Mouse (Mus musculus) MEL (cell line): ENCODE measurements around the gene Atp8a1. TPM values are rescaled to one million over a fixed set of nuclear protein-coding genes. Genes with fewer than 3 reads are reported as not detected.

Experiments used
- DNase-seq: peaks from one replicate; pipeline ENCODE4 v3.0.0; 2011; ENCODE audit warnings: low read depth, low spot score
- H3K27ac ChIP-seq: 2 replicates; pipeline ENCODE4 v1.5.1; 2012; ENCODE audit warnings: low read depth, mild to moderate bottlenecking, control low read depth, low read length, moderate library complexity; ENCODE audit not compliant: control insufficient read depth
- H3K27me3 ChIP-seq, 2 experiments: fragments of 150-350 bp in 1 of 2; sonication (generic) in 1 of 2; 2 replicates each; pipeline ENCODE4 v1.6.1; 2012; ENCODE audit warnings: low read length in 2 of 2, mild to moderate bottlenecking in 2 of 2, improper control_type of control experiment in 1 of 2, moderate library complexity in 1 of 2; ENCODE audit not compliant: insufficient read depth in 2 of 2, control insufficient read depth in 1 of 2
- H3K36me3 ChIP-seq, 2 experiments: 2 replicates each; pipeline ENCODE4 v1.6.1; 2012 to 2014; ENCODE audit warnings: low read length in 2 of 2, improper control_type of control experiment in 1 of 2, inconsistent platforms in 1 of 2, mild to moderate bottlenecking in 1 of 2; ENCODE audit not compliant: insufficient read depth in 2 of 2, control insufficient read depth in 1 of 2
- H3K4me1 ChIP-seq, 2 experiments: fragments of 150-350 bp in 1 of 2; sonication (generic) in 1 of 2; 2 replicates each; pipeline ENCODE4 v1.6.1; 2012; ENCODE audit warnings: low read length in 2 of 2, improper control_type of control experiment in 1 of 2, mild to moderate bottlenecking in 1 of 2; ENCODE audit not compliant: insufficient read depth in 2 of 2, control insufficient read depth in 1 of 2
- H3K4me3 ChIP-seq, 2 experiments: fragments of 150-350 bp in 1 of 2; sonication (generic) in 1 of 2; 2 replicates each; pipeline ENCODE4 v1.5.1; 2012; ENCODE audit warnings: low read depth in 2 of 2, low read length in 2 of 2, mild to moderate bottlenecking in 2 of 2, moderate library complexity in 2 of 2, control low read depth in 1 of 2, improper control_type of control experiment in 1 of 2; ENCODE audit not compliant: control insufficient read depth in 1 of 2, insufficient read depth in 1 of 2
- H3K79me2 ChIP-seq: 2 replicates; pipeline ENCODE4 v1.6.1; 2012; ENCODE audit warnings: mild to moderate bottlenecking, low read length, moderate library complexity; ENCODE audit not compliant: control insufficient read depth, poor library complexity, insufficient read depth
- H3K9ac ChIP-seq: 2 replicates; pipeline ENCODE4 v1.6.1; 2012; ENCODE audit warnings: low read depth, mild to moderate bottlenecking, control low read depth, low read length, moderate library complexity; ENCODE audit not compliant: control insufficient read depth, poor library complexity, severe bottlenecking
- H3K9me3 ChIP-seq: fragments of 150-350 bp; sonication (generic); replicated peaks from 2 replicates; pipeline ENCODE4 v1.6.1; 2012; ENCODE audit warnings: mild to moderate bottlenecking, low read length, improper control_type of control experiment, moderate library complexity; ENCODE audit not compliant: insufficient read depth
- CHD1 ChIP-seq: IDR thresholded peaks from 2 replicates; pipeline ENCODE4 v1.6.1; 2012; ENCODE audit warnings: low read depth, mild to moderate bottlenecking, inconsistent platforms, low read length, improper control_type of control experiment
- JUND ChIP-seq: IDR thresholded peaks from 2 replicates; pipeline ENCODE4 v1.6.1; 2011; ENCODE audit warnings: low read depth, mild to moderate bottlenecking, improper control_type of control experiment, low read length
- KAT2A ChIP-seq: conservative IDR thresholded peaks from 2 replicates; pipeline ENCODE4 v1.6.1; 2012; ENCODE audit warnings: low read depth, low read length, improper control_type of control experiment, inconsistent platforms
- MAFK ChIP-seq: IDR thresholded peaks from 2 replicates; pipeline ENCODE4 v1.6.1; 2011; ENCODE audit warnings: low read depth, mild to moderate bottlenecking, low read length, improper control_type of control experiment, borderline replicate concordance
- MEF2A ChIP-seq: IDR thresholded peaks from 2 replicates; pipeline ENCODE4 v1.6.1; 2014; ENCODE audit warnings: low read depth, mild to moderate bottlenecking, inconsistent platforms, low read length, improper control_type of control experiment; ENCODE audit not compliant: poor library complexity, insufficient replicate concordance, severe bottlenecking; ENCODE audit errors: extremely low read depth
- MXI1 ChIP-seq: IDR thresholded peaks from 2 replicates; pipeline ENCODE4 v1.6.1; 2011; ENCODE audit warnings: mild to moderate bottlenecking, low read depth, low read length, improper control_type of control experiment
- SMC3 ChIP-seq: IDR thresholded peaks from 2 replicates; pipeline ENCODE4 v1.6.1; 2011; ENCODE audit warnings: low read depth, low read length, improper control_type of control experiment
- TBP ChIP-seq: IDR thresholded peaks from 2 replicates; pipeline ENCODE4 v1.8.0; 2011; ENCODE audit warnings: low read depth, low read length, improper control_type of control experiment
- UBTF ChIP-seq: IDR thresholded peaks from 2 replicates; pipeline ENCODE4 v1.6.1; 2012; ENCODE audit warnings: low read depth, mild to moderate bottlenecking, inconsistent platforms, low read length, improper control_type of control experiment, moderate library complexity, borderline replicate concordance; ENCODE audit not compliant: insufficient read depth
- USF1 ChIP-seq: IDR thresholded peaks from 2 replicates; pipeline ENCODE4 v1.6.1; 2014; ENCODE audit warnings: low read depth, mild to moderate bottlenecking, inconsistent platforms, low read length, improper control_type of control experiment, moderate library complexity
- ZKSCAN1 ChIP-seq: IDR thresholded peaks from 2 replicates; pipeline ENCODE4 v1.6.1; 2012; ENCODE audit warnings: low read depth, mild to moderate bottlenecking, inconsistent platforms, low read length, improper control_type of control experiment, moderate library complexity
- ZNF384 ChIP-seq: IDR thresholded peaks from 2 replicates; pipeline ENCODE4 v1.6.1; 2012; ENCODE audit warnings: low read depth, mild to moderate bottlenecking, inconsistent platforms, low read length, improper control_type of control experiment
- polyA plus RNA-seq, 2 experiments: library from polyadenylated mRNA; stranded (reverse) in 1 of 2; unstranded in 1 of 2; fragments of >175 nt in 1 of 2; fragments of >200 nt in 1 of 2; gene quantifications; 2 replicates each; pipeline versions ENCODE4 v1.2.1 to v1.2.4; 2012; ENCODE audit warnings: low replicate concordance in 2 of 2, low read depth in 1 of 2; ENCODE audit not compliant: insufficient read length in 2 of 2, insufficient read depth in 1 of 2, missing spikeins in 1 of 2
- total RNA-seq: library from RNA; depleted of rRNA; stranded (reverse); fragments of 300-350 nt; gene quantifications from 2 replicates; pipeline ENCODE4 v1.2.3, GENCODE M21; 2012

The Atp8a1 gene
- total and polyA plus RNA-seq, 3 experiments = 18.2 to 22.1 TPM; not detected in 1

GRCm38 (mm10) chr5:67685906-67686305, 161.3 kb downstream of the Atp8a1 start:
- H3K27me3 ChIP-seq = no peaks in the 10 kb centered on the region
- no peak overlapping the region for H3K4me3 ChIP-seq
- no peaks in the 10 kb centered on the region for H3K4me1 ChIP-seq
- H3K36me3 ChIP-seq = no peaks in the 10 kb centered on the region; a peak in 1 of 4 replicates
- no peaks in the 10 kb centered on the region for H3K9me3 ChIP-seq
- no peak overlapping the region for H3K27ac ChIP-seq
- H3K79me2 ChIP-seq = no peaks in the 10 kb centered on the region
- no peak for DNase-seq
- no peak overlapping the region for H3K9ac ChIP-seq
- TF ChIP-seq ZNF384 (no peak), MXI1 (no peak), KAT2A (no peak), CHD1 (no peak), SMC3 (no peak), USF1 (no peak), MEF2A (no peak), ZKSCAN1 (no peak), MAFK (no peak)

GRCm38 (mm10) chr5:67685461-67685860, 161.8 kb downstream of the Atp8a1 start:
- DNase-seq = no peak
- Histone ChIP-seq H3K4me1 (no peaks in the 10 kb centered on the region), H3K27me3 (no peaks in the 10 kb centered on the region), H3K4me3 (no peak overlapping the region), H3K79me2 (no peaks in the 10 kb centered on the region), H3K36me3 (no peaks in the 10 kb centered on the region; a peak in 1 of 4 replicates), H3K9me3 (no peaks in the 10 kb centered on the region), H3K27ac (no peak overlapping the region), H3K9ac (no peak overlapping the region)
- TF ChIP-seq UBTF (no peak), MEF2A (no peak), JUND (no peak), KAT2A (no peak)

- DNase-seq = no peak
- Histone ChIP-seq H3K9ac (no peak overlapping the region), H3K79me2 (no peaks in the 10 kb centered on the region), H3K4me1 (no peaks in the 10 kb centered on the region), H3K27ac (no peak overlapping the region), H3K9me3 (no peaks in the 10 kb centered on the region), H3K4me3 (no peak overlapping the region), H3K27me3 (no peaks in the 10 kb centered on the region), H3K36me3 (peaks cover 0 to 9% of the 10 kb centered on the region in 2 experiments; a peak in 2 of 4 replicates)
- TF ChIP-seq TBP (peak; percentile 61), MXI1 (no peak)
Observed at GRCm38 (mm10) chr5:67678819-67679218, 168.4 kb downstream of the Atp8a1 start.
